Mouse (Mus musculus) MEL (cell line): ENCODE measurements at regions not wholly inside any gene's neighbourhood (a gene's known extent, or its start where the extent isn't known, plus 50 kb on each side); places are given as distances from the start of the nearest gene placed in this dataset.

ENCODE experiments used
- DNase-seq: peaks from one replicate; pipeline ENCODE4 v3.0.0; 2011; ENCODE audit warnings: low read depth, low spot score
- H3K27ac ChIP-seq: 2 replicates; pipeline ENCODE4 v1.5.1; 2012; ENCODE audit warnings: low read depth, mild to moderate bottlenecking, control low read depth, low read length, moderate library complexity; ENCODE audit not compliant: control insufficient read depth
- H3K27me3 ChIP-seq, 2 experiments: fragments of 150-350 bp in 1 of 2; sonication (generic) in 1 of 2; 2 replicates each; pipeline ENCODE4 v1.6.1; 2012; ENCODE audit warnings: low read length in 2 of 2, mild to moderate bottlenecking in 2 of 2, improper control_type of control experiment in 1 of 2, moderate library complexity in 1 of 2; ENCODE audit not compliant: insufficient read depth in 2 of 2, control insufficient read depth in 1 of 2
- H3K36me3 ChIP-seq, 2 experiments: 2 replicates each; pipeline ENCODE4 v1.6.1; 2012 to 2014; ENCODE audit warnings: low read length in 2 of 2, improper control_type of control experiment in 1 of 2, inconsistent platforms in 1 of 2, mild to moderate bottlenecking in 1 of 2; ENCODE audit not compliant: insufficient read depth in 2 of 2, control insufficient read depth in 1 of 2
- H3K4me1 ChIP-seq, 2 experiments: fragments of 150-350 bp in 1 of 2; sonication (generic) in 1 of 2; 2 replicates each; pipeline ENCODE4 v1.6.1; 2012; ENCODE audit warnings: low read length in 2 of 2, improper control_type of control experiment in 1 of 2, mild to moderate bottlenecking in 1 of 2; ENCODE audit not compliant: insufficient read depth in 2 of 2, control insufficient read depth in 1 of 2
- H3K4me3 ChIP-seq, 2 experiments: fragments of 150-350 bp in 1 of 2; sonication (generic) in 1 of 2; 2 replicates each; pipeline ENCODE4 v1.5.1; 2012; ENCODE audit warnings: low read depth in 2 of 2, low read length in 2 of 2, mild to moderate bottlenecking in 2 of 2, moderate library complexity in 2 of 2, control low read depth in 1 of 2, improper control_type of control experiment in 1 of 2; ENCODE audit not compliant: control insufficient read depth in 1 of 2, insufficient read depth in 1 of 2
- H3K79me2 ChIP-seq: 2 replicates; pipeline ENCODE4 v1.6.1; 2012; ENCODE audit warnings: mild to moderate bottlenecking, low read length, moderate library complexity; ENCODE audit not compliant: control insufficient read depth, poor library complexity, insufficient read depth
- H3K9ac ChIP-seq: 2 replicates; pipeline ENCODE4 v1.6.1; 2012; ENCODE audit warnings: low read depth, mild to moderate bottlenecking, control low read depth, low read length, moderate library complexity; ENCODE audit not compliant: control insufficient read depth, poor library complexity, severe bottlenecking
- H3K9me3 ChIP-seq: fragments of 150-350 bp; sonication (generic); replicated peaks from 2 replicates; pipeline ENCODE4 v1.6.1; 2012; ENCODE audit warnings: mild to moderate bottlenecking, low read length, improper control_type of control experiment, moderate library complexity; ENCODE audit not compliant: insufficient read depth
- CHD1 ChIP-seq: IDR thresholded peaks from 2 replicates; pipeline ENCODE4 v1.6.1; 2012; ENCODE audit warnings: low read depth, mild to moderate bottlenecking, inconsistent platforms, low read length, improper control_type of control experiment
- CTCF ChIP-seq, 3 experiments: IDR thresholded peaks in 2 of 3; conservative IDR thresholded peaks in 1 of 3; 2 replicates each; pipeline ENCODE4 v1.5.1; 2011 to 2012; ENCODE audit warnings: low read length in 3 of 3, low read depth in 2 of 3, mild to moderate bottlenecking in 2 of 3, improper control_type of control experiment in 1 of 3, inconsistent platforms in 1 of 3, mixed read lengths in 1 of 3, moderate library complexity in 1 of 3; ENCODE audit not compliant: control insufficient read depth in 1 of 3, insufficient read depth in 1 of 3, poor library complexity in 1 of 3, severe bottlenecking in 1 of 3
- ELF1 ChIP-seq: IDR thresholded peaks from 2 replicates; pipeline ENCODE4 v1.6.1; 2014; ENCODE audit warnings: low read depth, mild to moderate bottlenecking, inconsistent platforms, low read length, improper control_type of control experiment, moderate library complexity
- JUND ChIP-seq: IDR thresholded peaks from 2 replicates; pipeline ENCODE4 v1.6.1; 2011; ENCODE audit warnings: low read depth, mild to moderate bottlenecking, improper control_type of control experiment, low read length
- MAZ ChIP-seq: IDR thresholded peaks from 2 replicates; pipeline ENCODE4 v1.6.1; 2012; ENCODE audit warnings: low read depth, mild to moderate bottlenecking, inconsistent platforms, low read length, improper control_type of control experiment
- MEF2A ChIP-seq: IDR thresholded peaks from 2 replicates; pipeline ENCODE4 v1.6.1; 2014; ENCODE audit warnings: low read depth, mild to moderate bottlenecking, inconsistent platforms, low read length, improper control_type of control experiment; ENCODE audit not compliant: poor library complexity, insufficient replicate concordance, severe bottlenecking; ENCODE audit errors: extremely low read depth
- MYB ChIP-seq: IDR thresholded peaks from 2 replicates; pipeline ENCODE4 v1.6.1; 2011; ENCODE audit warnings: mild to moderate bottlenecking, low read depth, low read length, improper control_type of control experiment
- NELFE ChIP-seq: IDR thresholded peaks from 2 replicates; pipeline ENCODE4 v1.6.1; 2011; ENCODE audit warnings: low read depth, low read length, improper control_type of control experiment
- NRF1 ChIP-seq: IDR thresholded peaks from 2 replicates; pipeline ENCODE4 v1.6.1; 2014; ENCODE audit warnings: low read depth, mild to moderate bottlenecking, inconsistent platforms, low read length, improper control_type of control experiment, moderate library complexity; ENCODE audit not compliant: poor library complexity, insufficient read depth, severe bottlenecking
- RAD21 ChIP-seq: IDR thresholded peaks from 2 replicates; pipeline ENCODE4 v1.6.1; 2011; ENCODE audit warnings: mild to moderate bottlenecking, low read depth, low read length, improper control_type of control experiment
- RCOR1 ChIP-seq: IDR thresholded peaks from 2 replicates; pipeline ENCODE4 v1.6.1; 2012; ENCODE audit warnings: low read depth, mild to moderate bottlenecking, inconsistent platforms, low read length, improper control_type of control experiment
- TAL1 ChIP-seq: IDR thresholded peaks from 2 replicates; pipeline ENCODE4 v1.6.1; 2012; ENCODE audit warnings: mild to moderate bottlenecking, inconsistent platforms, low read length, moderate library complexity, mixed read lengths
- USF1 ChIP-seq: IDR thresholded peaks from 2 replicates; pipeline ENCODE4 v1.6.1; 2014; ENCODE audit warnings: low read depth, mild to moderate bottlenecking, inconsistent platforms, low read length, improper control_type of control experiment, moderate library complexity
- ZC3H11A ChIP-seq: IDR thresholded peaks from 2 replicates; pipeline ENCODE4 v1.6.1; 2012; ENCODE audit warnings: low read depth, mild to moderate bottlenecking, inconsistent platforms, low read length, improper control_type of control experiment

DNA sequence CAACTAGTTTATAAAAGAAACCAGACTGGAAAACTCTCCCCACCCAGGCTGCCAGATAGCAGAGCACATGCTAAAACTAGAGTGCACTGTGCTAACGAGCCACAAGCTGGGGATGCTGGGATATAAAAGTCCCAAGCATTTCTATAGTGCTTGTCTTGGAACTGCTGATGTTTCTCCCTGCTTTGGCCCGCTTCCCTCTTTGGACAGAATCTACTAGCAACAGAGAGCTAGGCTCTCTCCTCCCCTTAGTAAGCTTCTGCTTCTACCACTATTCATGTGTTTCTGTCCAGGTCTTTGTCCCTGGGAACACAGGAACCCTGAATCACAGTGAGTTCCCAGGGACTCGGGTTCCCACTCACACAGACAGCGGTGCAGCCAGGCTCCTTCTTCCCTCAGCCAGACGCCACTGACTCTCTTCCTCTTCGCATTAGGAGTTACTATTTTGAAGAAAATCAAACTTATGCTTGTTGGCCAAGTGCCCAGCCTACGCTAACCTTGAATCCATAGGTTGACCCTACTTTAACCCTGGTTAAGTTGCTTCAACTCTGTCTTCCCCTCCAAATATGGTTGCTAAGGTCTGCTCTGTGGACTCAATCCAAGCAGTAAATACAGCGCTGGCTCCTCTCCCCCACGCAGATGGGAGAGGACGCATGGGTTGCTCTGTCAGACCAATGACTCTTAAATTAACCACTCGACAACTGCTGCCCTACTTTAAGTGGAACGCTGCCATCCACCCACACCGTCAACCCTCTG is 113.4 kb upstream of the Dapk1 start:
- H3K27me3 ChIP-seq: no peaks in the 10 kb centered on the region
- no peaks in the 10 kb centered on the region for H3K79me2 ChIP-seq
- H3K27ac ChIP-seq: no peak overlapping the region
- no peak overlapping the region for H3K9ac ChIP-seq
- TF ChIP-seq RAD21 (no peak), CHD1 (no peak), NELFE (no peak), ELF1 (no peak), USF1 (no peak), CTCF (IDR thresholded peaks at IDR 0.05 in 2 of 3, conservative IDR thresholded peaks at IDR 0.05 in 1 of 3; ENCODE audit: control insufficient read depth in 1 of 3, insufficient read depth in 1 of 3, low read depth in 2 of 3, low read length in 3 of 3, poor library complexity in 1 of 3, severe bottlenecking in 1 of 3) (no peak), ZC3H11A (no peak), MAZ (no peak), MEF2A (no peak), MYB (no peak), RCOR1 (no peak), JUND (no peak)
- TF ChIP-seq, all 39 proteins: peak for 0
- Histone ChIP-seq H3K9me3 (no peaks in the 10 kb centered on the region), H3K4me1 (no peaks in the 10 kb centered on the region), H3K36me3 (no peaks in the 10 kb centered on the region), H3K4me3 (no peak overlapping the region)
- DNase-seq: no peak

DNA sequence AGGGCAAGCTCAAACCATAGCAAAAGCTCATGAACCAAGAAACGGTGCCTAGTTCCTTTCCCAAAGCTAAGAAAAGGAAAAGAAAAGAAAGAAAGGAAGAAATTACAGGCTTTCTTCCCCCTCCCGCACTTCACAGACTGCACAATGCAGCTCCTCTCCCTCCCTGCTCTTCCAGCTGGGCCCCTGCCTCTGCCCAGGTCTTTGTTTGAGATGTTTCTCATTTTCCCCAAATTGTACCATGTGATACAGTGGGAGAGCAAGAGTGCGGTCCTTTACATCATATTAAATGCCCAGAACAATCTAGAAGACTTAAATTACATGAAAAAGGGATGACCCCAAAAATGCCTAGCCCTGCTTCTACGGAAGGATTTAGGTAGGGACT is 112.9 kb upstream of the Dapk1 start:
- DNase-seq: no peak
- Histone ChIP-seq H3K36me3 (no peaks in the 10 kb centered on the region), H3K79me2 (no peaks in the 10 kb centered on the region), H3K4me1 (no peaks in the 10 kb centered on the region), H3K27me3 (no peaks in the 10 kb centered on the region), H3K27ac (no peak overlapping the region), H3K9ac (no peak overlapping the region), H3K4me3 (no peak overlapping the region), H3K9me3 (no peaks in the 10 kb centered on the region)
- no peak for TF ChIP-seq TAL1
- no peak for TF ChIP-seq NRF1
- TF ChIP-seq RAD21: no peak
